Comparison of ENCODE assay signal across 8 mouse cellular contexts in genomic region chr9:103595190-103595837, GRCm38 (mm10).
DNase-seq lines count a peak whose midpoint lies in the region; ATAC-seq lines count a peak whose summit lies in the region.

No protein-coding gene starts in this region.

- DNase-seq in A20 (ENCODE audit: low read depth, low spot score) = peak; percentile 9
- DNase-seq in adrenal gland, postnatal 25 days = peak; percentile 38
- DNase-seq in frontal cortex, postnatal 10 days (ENCODE audit: low spot score in 2 of 2) = peak; percentile 55 to 69
- DNase-seq in left cerebral cortex, postnatal 14 days (ENCODE audit: low spot score in 2 of 2) = peak; percentile 85 to 93
- peak; percentile 43 for DNase-seq in retina, postnatal 7 days (ENCODE audit: low read depth, low spot score)
- DNase-seq in thymus, postnatal 10 days (ENCODE audit: low spot score in 2 of 2) = no peak
- DNase-seq in spleen, postnatal 14 days (ENCODE audit: low spot score in 2 of 2) = no peak

- intact Hi-C loops in left cerebral cortex, postnatal 14 days (cut with DNase I) = loop anchor here (5.0 kb wide), 1 partner anchor 103 kb away; no protein-coding TSS in a partner anchor

- no peak for ATAC-seq in megakaryocyte progenitor cell, adult 5-6 weeks (replicated peaks; ENCODE audit: poor library complexity)

Comparison
In these comparisons a context has a peak if more than half of its experiments do, and no peak if none do; other contexts are left out.
1. DNase-seq: peak in A20 (single experiment), adrenal gland, postnatal 25 days (single experiment), frontal cortex, postnatal 10 days (2 of 2), left cerebral cortex, postnatal 14 days (2 of 2) and retina, postnatal 7 days (single experiment); none in thymus, postnatal 10 days (0 of 2) and spleen, postnatal 14 days (0 of 2).